Mouse (Mus musculus) heart, embryonic 11.5 days (tissue): ENCODE results near the gene Primpol. TPM values are rescaled to one million over a fixed set of nuclear protein-coding genes. Genes with fewer than 3 reads are reported as not detected.

Experiments
- ATAC-seq: fragments of 200-750 bp; cut with Nextera tagmentation; replicated peaks from 2 replicates; pipeline ENCODE4 v1.8.0; 2017; ENCODE audit warnings: moderate library complexity; ENCODE audit not compliant: insufficient number of reproducible peaks, low FRiP score, low TSS enrichment
- H3K27ac ChIP-seq: fragments of 300-500 bp; sonication (generic); 2 replicates; pipeline ENCODE4 v1.5.1; 2014; ENCODE audit warnings: mild to moderate bottlenecking, low read depth, low read length
- H3K27me3 ChIP-seq: fragments of 300-500 bp; sonication (generic); 2 replicates; pipeline ENCODE4 v1.6.1; 2014; ENCODE audit warnings: mild to moderate bottlenecking, low read length, mixed read lengths; ENCODE audit not compliant: control insufficient read depth, insufficient read depth
- H3K36me3 ChIP-seq: fragments of 300-500 bp; sonication (generic); 2 replicates; pipeline ENCODE4 v1.6.1; 2014; ENCODE audit warnings: mild to moderate bottlenecking, low read length, moderate library complexity, mixed read lengths; ENCODE audit not compliant: control insufficient read depth, insufficient read depth
- H3K4me1 ChIP-seq: fragments of 300-500 bp; sonication (generic); 2 replicates; pipeline ENCODE4 v1.6.1; 2014; ENCODE audit warnings: low read length; ENCODE audit not compliant: control insufficient read depth, insufficient read depth
- H3K4me2 ChIP-seq: fragments of 300-500 bp; sonication (generic); 2 replicates; pipeline ENCODE4 v1.6.1; 2014; ENCODE audit warnings: mild to moderate bottlenecking, moderate library complexity
- H3K4me3 ChIP-seq: fragments of 300-500 bp; sonication (generic); 2 replicates; pipeline ENCODE4 v1.5.1; 2014; ENCODE audit warnings: low read depth, low read length
- H3K9ac ChIP-seq: fragments of 300-500 bp; sonication (generic); 2 replicates; pipeline ENCODE4 v1.6.1; 2014; ENCODE audit warnings: mild to moderate bottlenecking, low read depth, low read length, moderate library complexity
- H3K9me3 ChIP-seq: fragments of 300-500 bp; sonication (generic); replicated peaks from 2 replicates; pipeline ENCODE4 v1.6.1; 2016; ENCODE audit warnings: low read length; ENCODE audit not compliant: control insufficient read depth
- WGBS: fragments of 180-500 bp; shearing (Covaris S2); extraction: QIAGEN DNeasy Blood & Tissue Kit; methylation state at CpG from one replicate; pipeline ENCODE4 v1.1.7; 2014; ENCODE audit not compliant: insufficient replicate concordance; 5-methylcytosine and 5-hydroxymethylcytosine counted together
- polyA plus RNA-seq: library from polyadenylated mRNA; unstranded; fragments of >200 nt; fragmentation: Nextera tagmentation; extraction: Ambion mirVana; gene quantifications from 2 replicates; pipeline ENCODE4 v1.2.1, GENCODE M21; 2014

The Primpol gene
- polyA plus RNA-seq, 1 experiment from 2014 or later: 9.7 TPM

DNA sequence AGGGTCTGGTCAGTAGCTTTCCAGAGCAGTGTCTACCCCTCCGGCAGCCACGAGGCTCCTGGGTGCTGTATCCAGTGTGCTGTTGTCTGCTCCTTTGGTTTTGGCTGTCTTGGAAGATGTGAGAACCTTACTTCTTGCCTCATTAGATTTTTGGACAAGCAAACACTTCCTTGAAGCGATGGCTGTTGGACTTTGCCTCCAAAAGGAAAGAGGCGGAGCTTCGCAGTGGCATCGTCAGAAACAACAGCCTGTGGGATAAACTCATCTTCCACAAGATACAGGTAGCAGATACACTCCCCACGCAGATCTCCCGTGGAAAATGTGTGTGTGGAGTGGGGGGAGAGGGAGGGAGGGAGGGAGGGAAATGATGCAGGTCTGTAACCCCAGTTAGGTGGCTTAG is 90.9 kb downstream of the Primpol start:
- Histone ChIP-seq H3K9me3 (no peaks in the 10 kb centered on the region), H3K4me3 (no peak overlapping the region), H3K4me2 (no peak overlapping the region), H3K4me1 (no peaks in the 10 kb centered on the region), H3K9ac (no peak overlapping the region), H3K27me3 (no peaks in the 10 kb centered on the region), H3K27ac (no peak overlapping the region), H3K36me3 (peaks cover 2% of the 10 kb centered on the region; the same call in 1 of the 2 replicates)
- ATAC-seq: no peak
- WGBS: 87% methylated on average over 8 of the region's 8 CpGs

Other genes starting within 250 kb of the Primpol start
- 16.4 and 20.3 TPM in 2 replicates for gene Acsl1, start 146.2 kb downstream of the Primpol start, polyA plus RNA-seq
- gene Cenpu, start 65.2 kb downstream of the Primpol start, polyA plus RNA-seq: 14.9 and 18.4 TPM in 2 replicates
- 49.2 and 59.2 TPM in 2 replicates for gene Casp3, start 79 bp upstream of the Primpol start, polyA plus RNA-seq
- 11.6 and 16.5 TPM in 2 replicates for gene Irf2, start 122.5 kb upstream of the Primpol start, polyA plus RNA-seq